Mouse (Mus musculus) heart, postnatal 0 days (tissue): ENCODE measurements around the gene Ppp1r21. TPM values are rescaled to one million over a fixed set of nuclear protein-coding genes. Genes with fewer than 3 reads are reported as not detected.

ENCODE experiments used
- ATAC-seq: fragments of 200-750 bp; cut with Nextera tagmentation; 2 replicates; pipeline ENCODE4 v1.8.0; 2017; ENCODE audit warnings: low read depth, moderate number of reproducible peaks, moderate library complexity; ENCODE audit not compliant: insufficient read depth
- DNase-seq: peaks from one replicate; pipeline ENCODE4 v3.0.0-alpha.2; 2016; ENCODE audit warnings: low spot score
- H3K27ac ChIP-seq: fragments of 300-500 bp; sonication (generic); 2 replicates; pipeline ENCODE4 v1.5.1; 2014; ENCODE audit warnings: low read depth, mild to moderate bottlenecking
- H3K27me3 ChIP-seq: fragments of 300-500 bp; sonication (generic); 2 replicates; pipeline ENCODE4 v1.6.1; 2014; ENCODE audit warnings: low read length, mixed read lengths; ENCODE audit not compliant: control insufficient read depth, insufficient read depth
- H3K36me3 ChIP-seq: fragments of 300-500 bp; sonication (generic); replicated peaks from 2 replicates; pipeline ENCODE4 v1.6.1; 2014; ENCODE audit warnings: low read length, mixed read lengths; ENCODE audit not compliant: control insufficient read depth, insufficient read depth
- H3K4me1 ChIP-seq: fragments of 300-500 bp; sonication (generic); 2 replicates; pipeline ENCODE4 v1.6.1; 2014; ENCODE audit warnings: antibody characterized with exemption; ENCODE audit not compliant: control insufficient read depth, insufficient read depth
- H3K4me2 ChIP-seq: fragments of 300-500 bp; sonication (generic); 2 replicates; pipeline ENCODE4 v1.6.1; 2014; ENCODE audit warnings: low read depth, mild to moderate bottlenecking, low read length, moderate library complexity
- H3K4me3 ChIP-seq: fragments of 300-500 bp; sonication (generic); 2 replicates; pipeline ENCODE4 v1.5.1; 2014; ENCODE audit warnings: low read depth, low read length
- H3K9ac ChIP-seq: fragments of 300-500 bp; sonication (generic); replicated peaks from 2 replicates; pipeline ENCODE4 v1.6.1; 2014; ENCODE audit warnings: low read depth, low read length, mixed read lengths
- H3K9me3 ChIP-seq: fragments of 300-500 bp; sonication (generic); replicated peaks from 2 replicates; pipeline ENCODE4 v1.6.1; 2016; ENCODE audit warnings: low read length; ENCODE audit not compliant: control insufficient read depth
- CTCF ChIP-seq: IDR thresholded peaks from 2 replicates; pipeline ENCODE4 v1.5.1; 2016; ENCODE audit warnings: antibody characterized with exemption, control low read depth, low read depth
- EP300 ChIP-seq: IDR thresholded peaks from 2 replicates; pipeline ENCODE4 v1.6.1; 2016; ENCODE audit warnings: antibody characterized with exemption, low read depth
- WGBS: fragments of 180-500 bp; shearing (Covaris S2); extraction: QIAGEN DNeasy Blood & Tissue Kit; methylation state at CpG from one replicate; pipeline ENCODE4 v1.1.7; 2014; 5-methylcytosine and 5-hydroxymethylcytosine counted together
- polyA plus RNA-seq: library from polyadenylated mRNA; unstranded; fragments of >200 nt; fragmentation: Nextera tagmentation; extraction: Ambion mirVana; gene quantifications from 2 replicates; pipeline ENCODE4 v1.2.1, GENCODE M21; 2015
- total RNA-seq: library from RNA; depleted of rRNA; stranded (reverse); fragments of >200 nt; gene quantifications from 2 replicates; pipeline ENCODE4 v1.2.3, GENCODE M21; 2014; ENCODE audit warnings: low replicate concordance; rRNA removed

Ppp1r21 gene
- total RNA-seq: 5.9 and 10.9 TPM in 2 replicates
- 5.8 and 6.6 TPM in 2 replicates for polyA plus RNA-seq

- Histone ChIP-seq H3K9ac (peak within 1 kb of the TSS; percentile 71), H3K27ac (peak within 1 kb of the TSS; percentile 74), H3K4me2 (peak within 1 kb of the TSS; percentile 84), H3K36me3 (no peaks in the 10 kb centered on the region), H3K9me3 (no peaks in the 10 kb centered on the region), H3K4me3 (peak within 1 kb of the TSS; percentile 87), H3K27me3 (no peaks in the 10 kb centered on the region), H3K4me1 (no peaks in the 10 kb centered on the region)
- 0 out of 2 replicates have a peak, but pooled peaks have one; percentile 27 for TF ChIP-seq EP300
- TF ChIP-seq CTCF: no peak
- ATAC-seq (peak; percentile 99), DNase-seq (peak; percentile 93)
- 10% methylated on average over 31 of the region's 49 CpGs for WGBS
These were observed at the start of gene Ppp1r21 for GRCm38 (mm10) chr17:88529519-88530235. Gene Ppp1r21 (plus strand): TSS chr17:88530118.

GRCm38 (mm10) chr17:88480369-88480768, 49.5 kb upstream of the Ppp1r21 start:
- WGBS: 85% methylated on average over 10 of the region's 10 CpGs
- H3K9ac ChIP-seq: no peak overlapping the region
- TF ChIP-seq CTCF (no peak), EP300 (no peak)

GRCm38 (mm10) chr17:88481062-88481461, 48.9 kb upstream of the Ppp1r21 start:
- Histone ChIP-seq H3K4me1 (no peaks in the 10 kb centered on the region), H3K27ac (no peak overlapping the region), H3K27me3 (no peaks in the 10 kb centered on the region), H3K9me3 (no peaks in the 10 kb centered on the region), H3K4me2 (no peak overlapping the region), H3K4me3 (no peak overlapping the region), H3K36me3 (no peaks in the 10 kb centered on the region; the same call in 1 of the 2 replicates), H3K9ac (no peak overlapping the region)
- 77% methylated on average over 2 of the region's 2 CpGs for WGBS
- no peak for TF ChIP-seq CTCF
- no peak for TF ChIP-seq EP300
- DNase-seq (no peak), ATAC-seq (no peak)

More at GRCm38 (mm10) chr17:88480369-88480768, 49.5 kb upstream of the Ppp1r21 start:
- H3K27me3 ChIP-seq: no peaks in the 10 kb centered on the region
- H3K4me1 ChIP-seq: no peaks in the 10 kb centered on the region
- H3K36me3 ChIP-seq: no peaks in the 10 kb centered on the region; the same call in none of the 2 replicates
- no peak for ATAC-seq
- H3K4me3 ChIP-seq: no peak overlapping the region
- H3K27ac ChIP-seq: no peak overlapping the region
- no peak for DNase-seq
- H3K4me2 ChIP-seq: no peak overlapping the region
- H3K9me3 ChIP-seq: no peaks in the 10 kb centered on the region

- Histone ChIP-seq H3K9me3 (no peaks in the 10 kb centered on the region), H3K4me3 (no peak overlapping the region), H3K27me3 (no peaks in the 10 kb centered on the region), H3K9ac (no peak overlapping the region), H3K27ac (no peak overlapping the region), H3K4me1 (no peaks in the 10 kb centered on the region), H3K36me3 (no peaks in the 10 kb centered on the region; the same call in 1 of the 2 replicates), H3K4me2 (no peak overlapping the region)
- 89% methylated on average over 3 of the region's 3 CpGs for WGBS
- ATAC-seq: no peak
- DNase-seq: no peak
- no peak for TF ChIP-seq CTCF
- TF ChIP-seq EP300: no peak
These were observed 48.3 kb upstream of the Ppp1r21 start for GRCm38 (mm10) chr17:88481587-88481986.

GRCm38 (mm10) chr17:88484539-88484938, 45.4 kb upstream of the Ppp1r21 start:
- H3K27ac ChIP-seq: no peak overlapping the region
- H3K9ac ChIP-seq: no peak overlapping the region
- H3K36me3 ChIP-seq: peaks cover 3% of the 10 kb centered on the region; the same call in 1 of the 2 replicates
- no peak overlapping the region for H3K4me3 ChIP-seq
- ATAC-seq: no peak
- H3K9me3 ChIP-seq: no peaks in the 10 kb centered on the region
- no peak for DNase-seq
- no peak overlapping the region for H3K4me2 ChIP-seq
- WGBS: 91% methylated on average over 11 of the region's 11 CpGs
- TF ChIP-seq CTCF (no peak), EP300 (no peak)
- no peaks in the 10 kb centered on the region for H3K4me1 ChIP-seq
- H3K27me3 ChIP-seq: no peaks in the 10 kb centered on the region
